Mouse (Mus musculus) kidney, embryonic 14.5 days (tissue): ENCODE measurements around the gene Rap2c. TPM values are rescaled to one million over a fixed set of nuclear protein-coding genes. Genes with fewer than 3 reads are reported as not detected.

Experiments used
- polyA plus RNA-seq: library from polyadenylated mRNA; unstranded; fragments of >200 nt; fragmentation: Nextera tagmentation; extraction: Ambion mirVana; gene quantifications from 2 replicates; pipeline ENCODE4 v1.2.1, GENCODE M21; 2014

The Rap2c gene
- polyA plus RNA-seq, 1 experiment from 2014 or later: 21.6 TPM

Other genes starting within 250 kb of the Rap2c start
- gene Stk26, start 177.0 kb downstream of the Rap2c start, polyA plus RNA-seq: 4.2 and 5.3 TPM in 2 replicates
- gene Frmd7, start 75.3 kb downstream of the Rap2c start, polyA plus RNA-seq: not detected in 2 replicates
- 10.1 and 12.9 TPM in 2 replicates for gene Mbnl3, start 188.5 kb upstream of the Rap2c start, polyA plus RNA-seq